Mouse (Mus musculus) MEL (cell line): Measurements from ENCODE around the gene Ccdc47.
A peak's percentile ranks its signal among the peaks of the same experiment; 100 is the strongest.

Experiments used
- MAX ChIP-seq: IDR thresholded peaks from 2 replicates; pipeline ENCODE4 v1.6.1; 2011; ENCODE audit warnings: low read length, improper control_type of control experiment
- POLR2AphosphoS2 ChIP-seq: IDR thresholded peaks from 2 replicates; pipeline ENCODE4 v1.6.1; 2011; ENCODE audit warnings: low read length, improper control_type of control experiment
- TBP ChIP-seq: IDR thresholded peaks from 2 replicates; pipeline ENCODE4 v1.8.0; 2011; ENCODE audit warnings: low read depth, low read length, improper control_type of control experiment

DNA sequence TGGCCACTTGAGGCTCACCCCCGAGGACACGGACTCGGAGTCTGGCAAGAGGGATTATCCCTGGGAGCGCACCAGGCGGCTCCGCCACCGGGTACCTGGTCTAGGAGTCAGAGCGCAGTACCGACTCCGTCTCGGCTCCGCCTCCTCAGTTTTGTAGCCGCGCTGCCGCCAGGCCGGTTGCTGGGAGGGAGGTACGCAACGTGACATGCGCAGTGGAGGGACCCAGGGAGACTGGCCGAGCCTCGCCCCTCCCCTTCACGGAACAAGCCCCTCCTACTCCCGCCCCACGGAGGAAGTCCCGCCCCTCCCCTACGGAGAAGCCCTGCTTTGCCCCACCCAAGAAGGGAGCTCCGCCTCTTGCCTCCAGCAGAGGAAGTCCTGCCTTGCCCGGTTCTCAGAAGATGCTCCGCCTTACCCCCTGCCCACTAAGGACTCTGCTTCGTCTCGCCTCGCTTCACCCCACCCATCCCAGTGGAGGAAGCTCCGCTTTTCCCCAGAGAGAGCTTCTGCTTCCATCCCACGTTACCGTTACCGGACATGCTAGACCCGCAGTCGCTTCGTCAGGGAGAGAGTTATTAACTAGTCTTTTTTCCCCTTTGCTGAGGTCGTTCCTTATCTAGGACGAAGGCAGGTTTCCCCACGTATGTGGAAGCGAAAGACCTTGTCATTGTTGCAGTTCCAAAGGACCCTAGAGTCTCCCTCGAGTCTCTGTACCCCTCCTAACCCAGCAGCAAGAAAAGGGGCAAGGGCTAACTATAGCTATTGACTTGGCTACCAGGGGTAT is 22.6 kb downstream of the Ccdc47 start:
- TF ChIP-seq TBP (peak; percentile 65; the same call in 1 of the 2 replicates), POLR2AphosphoS2 (peak; percentile 95), MAX (peak; percentile 38)
